Mouse (Mus musculus) lung, embryonic 16.5 days (tissue): ENCODE data around the gene Slamf7. TPM values are rescaled to one million over a fixed set of nuclear protein-coding genes. Genes with fewer than 3 reads are reported as not detected.
"Not testable (repeated sequence)": the region's sequence is repeated elsewhere in the genome, so short reads cannot be mapped to it uniquely, and the experiment has no call there.

Experiments used
- ATAC-seq: fragments of 200-750 bp; cut with Nextera tagmentation; 2 replicates; pipeline ENCODE4 v1.8.0; 2017; ENCODE audit warnings: low read depth, mild to moderate bottlenecking, moderate library complexity
- H3K27ac ChIP-seq: fragments of 300-500 bp; sonication (generic); 2 replicates; pipeline ENCODE4 v1.5.1; 2014; ENCODE audit warnings: mild to moderate bottlenecking, control low read depth, low read length
- H3K27me3 ChIP-seq: fragments of 300-500 bp; sonication (generic); 2 replicates; pipeline ENCODE4 v1.6.1; 2014; ENCODE audit warnings: low read depth, low read length, mixed read lengths; ENCODE audit not compliant: control insufficient read depth, insufficient read depth
- H3K36me3 ChIP-seq: fragments of 300-500 bp; sonication (generic); 2 replicates; pipeline ENCODE4 v1.6.1; 2014; ENCODE audit warnings: low read length; ENCODE audit not compliant: control insufficient read depth, insufficient read depth
- H3K4me1 ChIP-seq: fragments of 300-500 bp; sonication (generic); replicated peaks from 2 replicates; pipeline ENCODE4 v1.6.1; 2014; ENCODE audit warnings: low read length, mixed read lengths; ENCODE audit not compliant: control insufficient read depth, insufficient read depth
- H3K4me2 ChIP-seq: fragments of 300-500 bp; sonication (generic); 2 replicates; pipeline ENCODE4 v1.6.1; 2014; ENCODE audit warnings: low read depth, low read length, control low read depth
- H3K4me3 ChIP-seq: fragments of 300-500 bp; sonication (generic); 2 replicates; pipeline ENCODE4 v1.5.1; 2014; ENCODE audit warnings: mild to moderate bottlenecking, low read length, control low read depth
- H3K9ac ChIP-seq: fragments of 300-500 bp; sonication (generic); 2 replicates; pipeline ENCODE4 v1.6.1; 2014; ENCODE audit warnings: low read length, control low read depth
- H3K9me3 ChIP-seq: fragments of 300-500 bp; sonication (generic); 2 replicates; pipeline ENCODE4 v1.6.1; 2016; ENCODE audit warnings: low read length; ENCODE audit not compliant: control insufficient read depth
- WGBS: fragments of 180-500 bp; shearing (Covaris S2); extraction: QIAGEN DNeasy Blood & Tissue Kit; methylation state at CpG from one replicate; pipeline ENCODE4 v1.1.7; 2014; 5-methylcytosine and 5-hydroxymethylcytosine counted together
- polyA plus RNA-seq: library from polyadenylated mRNA; unstranded; fragments of >200 nt; fragmentation: Nextera tagmentation; extraction: Ambion mirVana; gene quantifications from 2 replicates; pipeline ENCODE4 v1.2.1, GENCODE M21; 2015

The Slamf7 gene
- polyA plus RNA-seq, 1 experiment from 2014 or later = 0.28 TPM

DNA sequence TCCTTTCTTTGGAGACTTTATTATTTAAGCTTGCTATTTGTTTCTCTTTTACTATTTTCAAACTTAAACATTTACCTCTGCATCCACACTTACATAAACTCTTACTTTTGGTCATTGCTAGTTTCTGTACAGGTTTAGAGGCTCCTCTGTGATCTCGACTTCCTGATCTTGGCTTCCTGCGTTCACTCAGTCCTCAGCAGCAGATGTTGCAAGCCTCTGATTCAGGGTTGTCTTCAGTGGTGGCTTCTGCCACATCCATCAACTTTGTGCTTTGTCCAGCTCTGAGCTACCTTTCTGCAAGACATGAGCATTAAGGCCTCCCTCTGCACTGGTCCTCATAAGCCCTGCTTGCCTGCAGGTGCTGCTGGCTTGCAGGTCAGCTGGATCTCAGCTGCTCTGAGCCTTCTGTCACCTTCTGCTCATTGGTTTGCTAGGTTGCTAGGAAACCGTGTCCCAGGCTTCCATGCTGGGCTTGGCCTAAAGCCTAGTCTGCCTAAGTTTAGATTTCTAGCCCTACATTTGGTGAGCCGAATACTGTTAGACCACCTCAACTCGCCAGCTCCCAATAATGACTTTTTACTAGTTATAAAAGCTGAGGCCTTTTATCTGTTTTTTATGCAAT, 20.1 kb upstream of the Slamf7 start:
- H3K27ac ChIP-seq = no peak overlapping the region
- H3K4me2 ChIP-seq = no peak overlapping the region
- WGBS = 60% methylated on average over 5 of the region's 5 CpGs
- no peaks in the 10 kb centered on the region for H3K36me3 ChIP-seq
- H3K9me3 ChIP-seq = no peaks in the 10 kb centered on the region
- no peaks in the 10 kb centered on the region for H3K27me3 ChIP-seq
- H3K9ac ChIP-seq = no peak overlapping the region
- ATAC-seq = no peak
- no peaks in the 10 kb centered on the region for H3K4me1 ChIP-seq
- no peak overlapping the region for H3K4me3 ChIP-seq

GRCm38 (mm10) chr1:171672451-171672850, 19.6 kb upstream of the Slamf7 start:
- not testable (repeated sequence) for ATAC-seq, H3K9me3 ChIP-seq, H3K9ac ChIP-seq, H3K27me3 ChIP-seq, H3K4me2 ChIP-seq, H3K27ac ChIP-seq, H3K4me3 ChIP-seq, H3K4me1 ChIP-seq, H3K36me3 ChIP-seq
- WGBS = 80% methylated on average over 2 of the region's 2 CpGs

DNA sequence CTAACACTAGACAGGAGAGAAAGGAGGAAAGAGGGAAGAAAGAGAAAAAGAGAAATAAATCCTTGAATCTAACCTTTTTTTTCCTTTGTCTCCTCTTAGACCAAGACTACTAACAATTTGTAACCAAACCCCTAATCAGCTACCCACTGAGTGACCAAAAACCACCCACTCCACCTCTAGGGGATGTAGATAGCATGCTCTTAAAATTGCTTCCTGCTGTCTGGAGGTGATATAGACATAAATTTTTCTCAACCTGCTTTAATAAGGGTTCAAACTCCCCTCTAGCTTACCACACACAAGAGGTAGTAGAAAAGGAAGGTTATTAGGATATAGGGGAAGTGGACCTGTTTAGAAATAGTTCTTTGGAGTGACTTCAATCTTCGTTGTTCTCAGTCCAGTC, 14.3 kb upstream of the Slamf7 start:
- Histone ChIP-seq H3K9ac (no peak overlapping the region), H3K4me3 (no peak overlapping the region), H3K27me3 (no peaks in the 10 kb centered on the region), H3K4me1 (no peaks in the 10 kb centered on the region), H3K9me3 (no peaks in the 10 kb centered on the region), H3K27ac (no peak overlapping the region), H3K4me2 (no peak overlapping the region), H3K36me3 (no peaks in the 10 kb centered on the region)
- ATAC-seq = no peak
- 70% methylated on average over 1 of the region's 1 CpGs for WGBS

DNA sequence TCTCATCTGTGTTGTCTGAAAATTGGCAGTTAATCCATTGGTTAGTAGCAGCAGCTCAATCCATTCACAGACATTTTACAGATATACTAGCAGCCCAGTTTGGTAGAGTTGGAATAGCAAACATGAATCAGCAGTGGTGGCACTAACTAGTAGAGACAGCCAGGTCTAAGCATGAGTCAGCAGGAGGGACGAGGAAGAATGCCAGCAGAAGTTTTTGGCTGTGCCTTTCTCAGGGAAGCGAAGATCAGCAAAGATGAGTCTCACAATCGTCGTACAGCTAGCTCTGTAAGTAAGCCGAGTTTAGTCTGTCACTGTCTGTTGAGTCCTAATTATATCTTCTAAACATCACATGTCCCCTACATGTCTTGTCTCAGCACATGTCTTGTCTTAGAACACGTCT, 13.5 kb upstream of the Slamf7 start:
- Histone ChIP-seq H3K9ac (no peak overlapping the region), H3K4me3 (no peak overlapping the region), H3K9me3 (no peaks in the 10 kb centered on the region), H3K4me1 (no peaks in the 10 kb centered on the region), H3K27me3 (no peaks in the 10 kb centered on the region), H3K36me3 (no peaks in the 10 kb centered on the region), H3K4me2 (no peak overlapping the region), H3K27ac (no peak overlapping the region)
- WGBS = 72% methylated on average over 6 of the region's 6 CpGs
- no peak for ATAC-seq

- no peak for ATAC-seq
- no peak overlapping the region for H3K4me3 ChIP-seq
- WGBS = 80% methylated on average over 2 of the region's 2 CpGs
Measured at GRCm38 (mm10) chr1:171663757-171664156, 10.9 kb upstream of the Slamf7 start.

GRCm38 (mm10) chr1:171661482-171661881, 8.6 kb upstream of the Slamf7 start:
- ATAC-seq = no peak
- Histone ChIP-seq H3K27me3 (no peaks in the 10 kb centered on the region), H3K27ac (no peak overlapping the region), H3K9me3 (no peaks in the 10 kb centered on the region), H3K4me3 (no peak overlapping the region), H3K4me1 (no peaks in the 10 kb centered on the region), H3K36me3 (no peaks in the 10 kb centered on the region), H3K9ac (no peak overlapping the region), H3K4me2 (no peak overlapping the region)
- WGBS = 67% methylated on average over 2 of the region's 2 CpGs

More at GRCm38 (mm10) chr1:171663757-171664156, 10.9 kb upstream of the Slamf7 start:
- Histone ChIP-seq H3K4me2 (no peak overlapping the region), H3K27me3 (no peaks in the 10 kb centered on the region), H3K36me3 (no peaks in the 10 kb centered on the region), H3K9ac (no peak overlapping the region), H3K9me3 (no peaks in the 10 kb centered on the region), H3K4me1 (no peaks in the 10 kb centered on the region), H3K27ac (no peak overlapping the region)

GRCm38 (mm10) chr1:171660423-171660822, 7.6 kb upstream of the Slamf7 start:
- no peak for ATAC-seq
- Histone ChIP-seq H3K4me2 (no peak overlapping the region), H3K9ac (no peak overlapping the region), H3K27me3 (no peaks in the 10 kb centered on the region), H3K36me3 (no peaks in the 10 kb centered on the region), H3K4me1 (no peaks in the 10 kb centered on the region), H3K27ac (no peak overlapping the region), H3K4me3 (no peak overlapping the region), H3K9me3 (no peaks in the 10 kb centered on the region)
- WGBS = 80% methylated on average over 1 of the region's 1 CpGs

DNA sequence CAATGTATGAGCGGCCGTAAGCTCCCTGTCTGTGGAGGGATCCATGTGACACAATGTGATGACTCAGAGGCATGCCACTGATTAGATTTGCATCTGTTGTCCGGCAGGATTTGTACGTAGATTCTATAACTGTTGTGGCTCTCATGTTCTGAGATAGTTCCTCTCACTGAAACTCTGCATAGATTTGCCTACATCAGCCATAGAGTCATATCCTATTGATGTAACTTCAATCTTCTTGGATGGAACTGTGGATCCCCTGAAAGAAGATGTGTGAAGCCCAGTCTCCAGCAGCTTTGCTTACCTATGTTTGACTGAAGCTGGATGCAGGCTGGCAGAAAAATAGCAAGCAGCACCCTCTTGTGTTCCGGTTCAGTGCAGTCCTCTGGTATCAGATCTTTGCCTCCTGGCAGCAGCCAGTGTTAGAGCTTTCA, 5.7 kb upstream of the Slamf7 start:
- Histone ChIP-seq H3K9me3 (no peaks in the 10 kb centered on the region), H3K36me3 (no peaks in the 10 kb centered on the region), H3K4me3 (no peak overlapping the region), H3K4me1 (no peaks in the 10 kb centered on the region), H3K27ac (no peak overlapping the region), H3K4me2 (no peak overlapping the region), H3K9ac (no peak overlapping the region), H3K27me3 (no peaks in the 10 kb centered on the region)
- no peak for ATAC-seq
- WGBS = 45% methylated on average over 5 of the region's 5 CpGs

DNA sequence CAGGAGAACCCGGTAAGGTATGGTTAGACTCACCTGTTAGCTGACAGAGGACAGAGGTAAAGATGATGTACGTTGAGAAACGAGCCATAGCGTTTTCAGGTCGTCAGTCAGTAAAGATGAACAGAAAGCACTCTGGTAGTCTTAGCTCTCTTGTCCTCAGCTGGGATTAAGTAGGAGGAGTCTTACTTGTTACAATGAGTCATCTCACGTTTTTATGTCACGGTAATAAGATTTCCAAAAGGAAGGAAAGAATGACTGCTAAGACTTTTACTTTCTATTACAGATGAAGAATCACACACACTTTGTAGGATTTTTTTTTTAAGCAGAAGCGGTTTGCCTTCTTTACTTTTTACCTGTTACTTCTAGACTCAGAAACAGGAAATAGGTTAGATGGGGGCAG, 4.0 kb downstream of the Slamf7 start:
- ATAC-seq = no peak
- 66% methylated on average over 8 of the region's 8 CpGs for WGBS
- H3K4me3 ChIP-seq = no peak overlapping the region

GRCm38 (mm10) chr1:171647716-171648115, 5.1 kb downstream of the Slamf7 start:
- Histone ChIP-seq H3K9me3 (no peaks in the 10 kb centered on the region), H3K4me2 (no peak overlapping the region), H3K27me3 (no peaks in the 10 kb centered on the region), H3K4me3 (no peak overlapping the region), H3K4me1 (no peaks in the 10 kb centered on the region), H3K36me3 (no peaks in the 10 kb centered on the region), H3K9ac (no peak overlapping the region), H3K27ac (no peak overlapping the region)
- 84% methylated on average over 5 of the region's 5 CpGs for WGBS
- ATAC-seq = no peak

More for the DNA sequence above, 4.0 kb downstream of the Slamf7 start:
- no peak overlapping the region for H3K27ac ChIP-seq
- no peaks in the 10 kb centered on the region for H3K27me3 ChIP-seq
- no peaks in the 10 kb centered on the region for H3K4me1 ChIP-seq
- H3K4me2 ChIP-seq = no peak overlapping the region
- H3K36me3 ChIP-seq = no peaks in the 10 kb centered on the region
- H3K9ac ChIP-seq = no peak overlapping the region
- no peaks in the 10 kb centered on the region for H3K9me3 ChIP-seq
